Mouse (Mus musculus) sigmoid colon, adult 10 weeks (tissue): ENCODE measurements around the gene Ephx1. TPM values are rescaled to one million over a fixed set of nuclear protein-coding genes. Genes with fewer than 3 reads are reported as not detected.

Experiments
- polyA plus RNA-seq: library from polyadenylated mRNA; stranded (reverse); fragments of 350-450 nt; fragmentation: Illumina TruSeq; extraction: RNeasy Lipid Tissue Mini Kit (QIAGEN cat#74804); gene quantifications from one replicate; pipeline ENCODE4 v1.2.3, GENCODE M21; 2014; ENCODE audit warnings: low read depth, low replicate concordance

The Ephx1 gene
- 7.9 TPM for polyA plus RNA-seq

DNA sequence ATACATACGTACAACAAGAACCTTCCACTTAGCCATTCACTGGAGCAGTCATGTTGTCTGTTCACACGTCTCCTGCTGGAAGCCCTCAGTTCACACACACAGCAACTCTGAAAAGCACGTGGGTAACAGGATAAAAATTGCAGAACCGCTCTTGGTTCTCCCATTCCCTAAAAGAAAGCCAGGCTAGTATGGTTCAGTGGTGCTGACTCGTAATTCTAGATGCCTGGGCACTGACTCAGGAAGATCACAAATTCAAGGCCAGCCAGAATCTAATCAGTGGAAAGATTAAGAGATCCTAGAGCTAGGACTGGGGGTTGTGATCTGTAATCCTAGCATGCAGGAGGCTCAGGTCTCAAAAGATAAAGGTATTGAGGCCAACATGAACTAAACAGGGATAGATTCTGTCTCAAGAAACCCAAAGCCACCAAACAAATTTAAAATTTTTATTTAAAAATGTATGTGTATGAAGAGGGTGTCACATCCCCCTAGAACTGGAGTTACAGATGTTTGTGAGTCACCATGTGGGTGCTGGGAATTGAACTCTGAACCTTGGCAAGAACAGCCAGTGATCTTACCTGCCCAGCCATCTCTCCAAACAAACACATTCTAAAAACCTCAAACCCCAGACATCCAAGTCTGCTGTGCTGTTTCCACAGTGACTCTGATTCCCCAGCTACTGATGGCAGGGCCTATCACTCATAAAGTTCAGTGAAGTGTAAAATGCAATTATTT is at the start of gene Ephx1:
TSS of gene Ephx1 (minus strand) at position 149 of the 732 bp plus-strand sequence.

GRCm38 (mm10) chr1:181050937-181051336 is 30.2 kb upstream of the Ephx1 start, which contains the start of gene 9130409I23Rik:
9130409I23Rik (plus strand) TSS chr1:181051237.

DNA sequence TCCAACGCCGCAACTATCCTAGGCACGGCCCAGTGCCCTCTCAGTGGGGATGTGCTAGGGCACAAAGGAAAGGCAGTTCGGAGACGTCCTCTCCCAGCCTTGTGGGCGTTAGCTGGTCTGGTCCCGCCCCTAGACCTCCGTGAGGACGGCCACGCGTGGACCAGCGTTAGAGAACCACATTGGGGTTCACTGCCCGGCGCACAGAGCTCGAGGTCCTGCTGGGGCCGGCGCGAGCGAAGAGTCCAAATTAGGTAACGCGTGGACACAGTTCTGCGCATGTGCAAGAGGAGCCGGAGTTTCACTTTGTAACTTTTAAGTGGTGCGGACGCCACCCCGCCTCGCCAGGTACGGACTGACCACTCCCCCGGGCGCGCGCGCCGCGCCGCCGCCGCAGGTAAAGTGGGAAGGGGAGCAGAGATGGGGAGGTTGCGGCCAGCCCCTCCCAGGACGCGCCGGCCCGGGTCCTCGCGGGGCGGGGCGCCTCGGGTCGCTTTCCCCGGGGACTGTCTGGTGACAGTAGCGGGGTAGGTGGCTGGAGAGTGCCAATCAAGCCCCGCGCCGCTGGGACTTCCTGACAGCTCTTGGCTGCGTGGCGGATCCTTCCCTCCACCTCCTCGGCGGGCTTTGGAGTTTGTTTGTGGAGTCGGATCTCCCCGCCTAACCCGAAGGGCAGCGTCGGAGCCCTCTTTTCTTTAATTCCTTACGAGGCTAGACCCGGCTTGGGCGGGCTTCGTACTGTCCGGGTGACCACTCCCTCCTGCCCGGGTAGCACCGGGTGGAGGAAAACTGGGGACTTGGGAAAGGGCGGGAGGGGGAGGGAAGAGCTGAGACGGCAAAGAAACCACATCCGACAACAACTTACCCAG is 78.3 kb downstream of the Ephx1 start, which contains the start of gene Tmem63a:
TSS of gene Tmem63a (plus strand) at position 179 of the 866 bp plus-strand sequence.

GRCm38 (mm10) chr1:180934467-180935419 is 86.0 kb downstream of the Ephx1 start, which contains the start of gene Lefty1:
Lefty1 (plus strand) TSS chr1:180935022.

Other genes starting within 250 kb of the Ephx1 start
- gene H3f3a, start 207.0 kb downstream of the Ephx1 start, polyA plus RNA-seq = 1,838 TPM
- gene Sde2, start 169.8 kb downstream of the Ephx1 start, polyA plus RNA-seq = 25.2 TPM
- gene Lefty2, start 127.8 kb downstream of the Ephx1 start, polyA plus RNA-seq = not detected
- 1.5 TPM for gene Pycr2, start 116.6 kb downstream of the Ephx1 start, polyA plus RNA-seq
- 1.4 TPM for gene Lefty1, start 85.9 kb downstream of the Ephx1 start, polyA plus RNA-seq
- 16.8 TPM for gene Tmem63a, start 78.6 kb downstream of the Ephx1 start, polyA plus RNA-seq
- not detected for gene 9130409I23Rik, start 30.3 kb upstream of the Ephx1 start, polyA plus RNA-seq
- 40.2 TPM for gene Nvl, start 123.3 kb upstream of the Ephx1 start, polyA plus RNA-seq
- 342 TPM for gene Cnih4, start 123.8 kb upstream of the Ephx1 start, polyA plus RNA-seq
- 201 TPM for gene Wdr26, start 191.1 kb upstream of the Ephx1 start, polyA plus RNA-seq